Mouse (Mus musculus) gastrocnemius, adult 2 months (tissue): Measurements from ENCODE around the gene Ak1. TPM values are rescaled to one million over a fixed set of nuclear protein-coding genes. Genes with fewer than 3 reads are reported as not detected.

ENCODE experiments used
- DNase-seq: peaks from one replicate; pipeline ENCODE4 v3.0.0; 2022
- H3K27ac ChIP-seq: fragments of 200-600 bp; 2 replicates; pipeline ENCODE4 v1.8.1; 2022; ENCODE audit warnings: mild to moderate bottlenecking
- H3K4me3 ChIP-seq: fragments of 200-600 bp; 2 replicates; pipeline ENCODE4 v1.8.1; 2022; ENCODE audit warnings: mild to moderate bottlenecking, moderate library complexity
- CTCF ChIP-seq: fragments of 200-600 bp; IDR thresholded peaks from 2 replicates; pipeline ENCODE4 v1.8.1; 2022; ENCODE audit warnings: antibody characterized with exemption, mild to moderate bottlenecking, moderate library complexity
- intact Hi-C: fragments of 180-260 bp; cut with DNase I; formaldehyde crosslinking; loops from one replicate; pipeline ENCODE4 v1.15.1; 2025
- long read RNA-seq, 2 experiments: library from polyadenylated mRNA; stranded (forward); transcript quantifications; one replicate each; pipeline ENCODE4 v2.0.0; 2021
- total RNA-seq, 2 experiments: library from RNA; stranded (reverse); gene quantifications; 2 replicates each; pipeline ENCODE4 v1.2.3; 2021

The Ak1 gene
- total RNA-seq: 1,000 to 10,000 TPM; 1,555 to 1,869 TPM
- long read RNA-seq, experiment 1, transcript Ak1-202 (7 exons, 2,063 nt): major isoform, 6,030 of 6,565 reads
- long read RNA-seq, experiment 1, partial matches to known transcripts: 251 of 6,565 reads
- long read RNA-seq, experiment 1, other reads (novel, unspliced or antisense): 284 of 6,565 reads
- long read RNA-seq, experiment 2, transcript Ak1-202 (7 exons, 2,063 nt): major isoform, 6,067 of 6,661 reads
- long read RNA-seq, experiment 2, partial matches to known transcripts: 322 of 6,661 reads
- long read RNA-seq, experiment 2, other reads (novel, unspliced or antisense): 272 of 6,661 reads

DNA sequence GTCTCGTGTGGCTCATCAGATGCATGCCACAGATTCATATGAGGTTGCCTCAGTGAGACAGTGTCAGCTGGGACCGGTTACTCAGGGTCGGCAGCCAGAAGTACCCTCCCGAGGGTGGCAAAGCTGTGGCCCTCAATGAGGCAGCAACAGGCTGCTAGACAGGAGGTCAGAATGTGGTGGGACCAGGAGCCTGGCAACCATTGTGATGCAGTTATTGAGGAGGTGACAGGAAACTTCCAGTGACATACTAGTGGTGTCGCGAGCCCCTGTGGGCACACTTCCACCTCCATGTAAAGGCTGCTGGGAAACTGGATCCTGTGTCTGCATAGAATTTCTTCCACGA, at the start of gene Ak1:
TSS of gene Ak1 (plus strand) at position 242 of the 343 bp plus-strand sequence.
- peak; percentile 17 for DNase-seq
- intact Hi-C loops: no loop called here
- no peak within 1 kb of the TSS for H3K4me3 ChIP-seq
- no peak for TF ChIP-seq CTCF
- H3K27ac ChIP-seq: peak within 1 kb of the TSS; percentile 80

DNA sequence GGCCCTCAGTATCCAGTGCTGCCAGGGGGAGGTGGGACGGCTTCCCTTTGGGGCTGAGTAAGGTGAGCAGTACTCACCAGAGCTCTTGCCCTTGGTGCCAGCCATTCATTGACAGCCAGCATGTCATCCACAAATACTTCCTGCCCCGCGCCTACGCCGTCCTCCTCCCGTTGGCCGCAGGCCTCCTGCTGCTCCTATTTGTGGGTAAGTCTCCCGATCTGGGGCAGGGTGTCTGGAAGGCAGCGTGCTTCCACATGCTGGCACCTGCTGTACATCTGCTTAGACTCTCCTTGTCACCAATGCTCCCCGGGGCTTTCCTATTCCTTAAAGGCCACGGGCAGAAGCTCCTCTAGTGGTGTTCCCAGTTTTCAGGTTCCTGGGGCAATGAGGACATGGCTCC, 49.4 kb upstream of the Ak1 start:
- TF ChIP-seq CTCF: no peak
- Histone ChIP-seq H3K27ac (no peak overlapping the region), H3K4me3 (no peak overlapping the region)
- intact Hi-C loops: loop anchor here (5.0 kb wide), 1 partner anchor 35 kb away; no protein-coding TSS in a partner anchor
- DNase-seq: no peak

DNA sequence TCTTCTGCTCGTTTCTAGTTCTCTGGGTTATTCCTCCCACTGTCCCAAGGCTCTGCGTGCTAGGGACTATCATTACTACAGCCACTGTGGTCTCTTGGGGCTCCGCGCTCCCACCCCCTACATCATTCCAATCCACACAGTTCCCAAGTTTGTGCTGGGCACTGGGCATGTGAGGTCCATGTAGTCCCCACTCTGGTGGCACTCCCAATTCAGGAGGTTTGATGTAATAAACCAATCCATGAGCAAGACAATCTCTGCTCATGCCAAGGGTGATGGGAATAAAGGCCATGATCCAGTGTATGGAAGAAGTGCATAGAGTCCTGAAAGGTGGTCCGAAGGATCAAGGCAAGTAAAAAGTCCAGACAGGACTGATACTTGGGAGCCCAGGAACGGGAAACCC, 47.1 kb upstream of the Ak1 start, which contains the start of gene Pip5kl1:
TSS of gene Pip5kl1 (plus strand) at position 301 of the 400 bp plus-strand sequence.
- intact Hi-C loops: loop anchor here (2.0 to 5.0 kb wide), 2 partner anchors 33 to 118 kb away; no protein-coding TSS in a partner anchor
- peak within 1 kb of the TSS; percentile 17 for H3K4me3 ChIP-seq
- no peak for TF ChIP-seq CTCF
- H3K27ac ChIP-seq: no peak within 1 kb of the TSS
- DNase-seq: no peak

DNA sequence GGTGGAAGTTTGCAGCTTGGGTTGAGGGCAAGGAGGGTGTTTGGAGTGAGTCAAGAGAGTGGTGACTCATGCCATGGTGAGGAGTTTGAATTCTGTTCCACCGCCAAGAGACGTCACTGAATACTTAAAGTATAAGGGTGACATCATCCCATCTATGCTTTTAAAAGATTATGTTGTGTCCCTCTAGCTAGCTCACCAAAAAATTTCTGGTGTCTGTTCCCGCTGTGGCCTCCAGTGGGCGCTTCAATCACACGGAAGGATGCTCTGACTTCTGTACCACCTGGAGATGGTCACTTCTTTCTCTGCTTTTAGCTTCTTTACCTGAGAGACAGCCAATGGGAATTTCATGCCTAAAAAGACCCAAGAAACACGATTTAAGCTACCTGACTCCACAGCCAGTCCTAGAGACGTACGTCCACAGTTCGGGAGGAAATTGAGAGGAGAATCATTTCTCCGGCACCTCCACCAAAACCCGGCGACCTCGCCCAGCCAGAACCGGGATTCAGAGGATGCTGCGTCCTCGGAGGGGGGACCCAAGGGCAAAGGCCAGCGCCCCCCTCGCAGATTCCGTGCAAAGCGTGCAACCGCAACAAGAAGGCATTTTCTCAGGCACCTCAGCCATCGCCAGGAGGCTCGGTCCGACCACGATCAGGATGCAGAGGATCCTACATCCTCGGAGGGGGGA, 46.5 kb upstream of the Ak1 start:
- intact Hi-C loops: loop anchor here (2.0 to 5.0 kb wide), 2 partner anchors 32 to 118 kb away; no protein-coding TSS in a partner anchor
- Histone ChIP-seq H3K27ac (no peak overlapping the region), H3K4me3 (peak overlapping the region; percentile 17)
- TF ChIP-seq CTCF: peak; percentile 80
- no peak for DNase-seq

DNA sequence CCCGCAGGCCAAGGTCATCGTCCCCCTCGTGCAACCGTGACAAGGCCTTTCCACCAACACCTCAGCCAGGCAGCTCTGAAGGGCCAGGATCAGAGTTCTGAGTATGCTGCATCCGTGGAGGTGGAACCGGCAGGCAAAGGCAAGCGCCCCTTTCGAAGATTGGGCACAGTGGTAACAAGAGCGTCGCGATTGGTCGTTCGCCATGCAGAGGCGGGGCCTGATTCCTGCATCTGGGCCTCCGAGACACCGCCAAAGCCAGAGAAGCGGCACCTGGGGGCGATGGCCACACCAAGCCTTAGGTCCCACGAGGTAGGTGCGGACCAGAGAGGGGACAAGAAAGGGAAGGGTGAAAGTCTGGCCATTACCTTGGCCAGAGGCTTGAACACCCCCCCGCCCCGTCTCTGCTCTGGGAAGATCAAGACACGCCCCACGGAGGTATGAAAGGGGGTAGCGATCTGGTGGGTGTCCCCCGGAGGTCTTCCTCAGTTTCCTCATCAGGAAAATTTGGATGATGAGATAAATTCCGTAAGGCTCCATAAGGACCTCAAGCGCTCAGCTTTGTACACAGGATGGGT, 45.9 kb upstream of the Ak1 start, which contains the start of gene 9430097D07Rik:
TSS of gene 9430097D07Rik (minus strand) at position 99 of the 575 bp plus-strand sequence.
- DNase-seq: no peak
- Histone ChIP-seq H3K4me3 (peak within 1 kb of the TSS; percentile 17), H3K27ac (no peak within 1 kb of the TSS)
- intact Hi-C loops: loop anchor here (2.0 kb wide), 1 partner anchor 117 kb away; no protein-coding TSS in a partner anchor
- TF ChIP-seq CTCF: no peak

DNA sequence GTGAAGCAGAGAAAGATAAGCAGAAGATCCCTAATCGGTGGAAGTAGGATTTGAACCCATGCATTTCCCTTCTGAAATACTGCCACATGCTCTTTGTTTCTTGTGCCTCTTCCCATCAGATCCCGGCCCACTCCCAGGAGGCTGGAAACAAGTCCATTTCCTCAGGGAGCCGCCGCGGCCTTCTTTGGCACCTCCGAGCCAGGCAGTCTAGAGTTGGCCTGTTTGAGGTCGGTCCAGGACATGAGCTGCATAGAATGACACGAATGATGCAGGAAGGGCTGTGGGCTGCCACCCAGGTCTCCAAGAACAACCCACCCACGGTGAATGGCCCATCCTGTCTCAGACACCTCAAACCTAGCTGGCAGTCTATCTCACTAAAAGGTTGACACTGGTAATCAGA, 45.0 kb upstream of the Ak1 start:
- H3K27ac ChIP-seq: no peak overlapping the region
- H3K4me3 ChIP-seq: no peak overlapping the region
- intact Hi-C loops: no loop called here
- DNase-seq: no peak
- no peak for TF ChIP-seq CTCF

DNA sequence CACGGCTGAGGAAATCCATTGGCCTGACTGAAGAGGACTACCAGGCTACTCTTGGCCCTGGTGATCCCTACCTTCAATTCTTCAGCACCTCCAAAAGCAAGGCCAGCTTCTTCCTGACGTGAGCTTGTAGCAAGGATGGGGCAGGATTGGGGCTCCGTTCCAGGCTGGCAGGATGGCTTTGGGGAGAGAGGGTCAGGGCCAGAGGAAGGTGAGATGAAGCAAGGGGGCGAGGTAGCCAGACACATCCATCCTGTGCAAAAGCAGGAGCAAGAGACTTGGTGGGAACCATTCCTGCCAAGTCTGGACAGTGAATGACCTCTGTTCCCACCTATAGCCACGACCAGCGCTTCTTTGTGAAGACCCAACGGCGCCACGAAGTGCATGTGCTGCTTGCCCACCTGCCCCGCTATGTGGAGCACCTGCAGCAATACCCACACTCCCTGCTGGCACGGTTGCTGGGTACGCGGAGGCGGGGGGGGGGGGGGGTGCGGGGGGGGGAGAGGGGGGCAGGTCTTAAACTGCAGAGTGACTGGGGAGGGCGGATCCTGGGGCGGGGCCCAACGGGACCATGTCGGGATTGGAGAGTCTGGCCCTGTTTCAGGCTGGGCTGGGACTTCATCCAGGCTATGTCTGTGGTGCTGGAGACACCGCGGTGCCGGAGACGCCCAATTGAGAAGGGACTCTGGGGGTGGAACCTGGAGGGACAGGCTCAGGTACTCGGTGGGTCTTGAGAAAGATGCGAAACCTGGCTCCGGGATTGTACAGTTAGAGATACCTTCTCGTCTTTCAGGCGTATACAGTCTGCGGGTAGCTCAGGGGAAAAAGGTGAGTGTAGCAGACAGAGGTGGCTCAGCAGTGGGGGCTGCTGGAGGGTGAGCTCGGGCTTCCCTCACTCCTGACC, 43.2 kb upstream of the Ak1 start:
- intact Hi-C loops: no loop called here
- Histone ChIP-seq H3K4me3 (no peak overlapping the region), H3K27ac (no peak overlapping the region)
- TF ChIP-seq CTCF: no peak
- DNase-seq: peak; percentile 66

DNA sequence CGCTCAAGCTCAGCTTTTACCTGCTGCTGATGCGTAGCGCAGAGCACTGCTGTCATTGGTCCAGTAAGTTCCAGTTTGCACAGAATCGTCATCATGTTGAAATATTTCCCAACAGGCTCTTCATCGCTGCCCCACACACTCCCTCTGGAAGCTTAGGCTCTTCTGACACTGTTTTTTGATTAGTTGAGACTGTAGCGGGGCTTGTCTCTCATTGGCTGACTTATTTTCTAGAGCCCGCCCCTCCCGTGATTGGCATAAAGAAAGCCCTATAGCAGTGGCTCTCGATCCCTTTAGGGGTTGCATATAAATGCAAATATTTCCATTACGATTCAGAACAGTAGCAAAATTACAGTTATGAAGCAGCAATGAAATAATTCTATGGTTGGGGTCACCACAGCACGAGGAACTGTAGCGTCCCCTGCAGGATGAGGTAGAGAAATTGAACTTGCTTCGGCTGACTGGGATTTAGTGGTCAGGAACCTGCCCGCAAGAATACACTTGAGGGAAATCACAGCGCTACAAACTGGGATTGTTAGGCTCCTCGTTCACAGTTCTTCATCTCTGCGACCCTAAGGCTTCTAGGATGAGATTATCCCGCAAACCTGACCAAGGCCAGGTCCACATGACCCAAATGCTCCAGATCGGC, 40.0 kb upstream of the Ak1 start:
- intact Hi-C loops: no loop called here
- no peak overlapping the region for H3K27ac ChIP-seq
- H3K4me3 ChIP-seq: 0 out of 2 replicates have a peak overlapping the region, but pooled peaks have one; percentile 11
- DNase-seq: no peak
- peak; percentile 18; the same call in 1 of the 2 replicates for TF ChIP-seq CTCF

DNA sequence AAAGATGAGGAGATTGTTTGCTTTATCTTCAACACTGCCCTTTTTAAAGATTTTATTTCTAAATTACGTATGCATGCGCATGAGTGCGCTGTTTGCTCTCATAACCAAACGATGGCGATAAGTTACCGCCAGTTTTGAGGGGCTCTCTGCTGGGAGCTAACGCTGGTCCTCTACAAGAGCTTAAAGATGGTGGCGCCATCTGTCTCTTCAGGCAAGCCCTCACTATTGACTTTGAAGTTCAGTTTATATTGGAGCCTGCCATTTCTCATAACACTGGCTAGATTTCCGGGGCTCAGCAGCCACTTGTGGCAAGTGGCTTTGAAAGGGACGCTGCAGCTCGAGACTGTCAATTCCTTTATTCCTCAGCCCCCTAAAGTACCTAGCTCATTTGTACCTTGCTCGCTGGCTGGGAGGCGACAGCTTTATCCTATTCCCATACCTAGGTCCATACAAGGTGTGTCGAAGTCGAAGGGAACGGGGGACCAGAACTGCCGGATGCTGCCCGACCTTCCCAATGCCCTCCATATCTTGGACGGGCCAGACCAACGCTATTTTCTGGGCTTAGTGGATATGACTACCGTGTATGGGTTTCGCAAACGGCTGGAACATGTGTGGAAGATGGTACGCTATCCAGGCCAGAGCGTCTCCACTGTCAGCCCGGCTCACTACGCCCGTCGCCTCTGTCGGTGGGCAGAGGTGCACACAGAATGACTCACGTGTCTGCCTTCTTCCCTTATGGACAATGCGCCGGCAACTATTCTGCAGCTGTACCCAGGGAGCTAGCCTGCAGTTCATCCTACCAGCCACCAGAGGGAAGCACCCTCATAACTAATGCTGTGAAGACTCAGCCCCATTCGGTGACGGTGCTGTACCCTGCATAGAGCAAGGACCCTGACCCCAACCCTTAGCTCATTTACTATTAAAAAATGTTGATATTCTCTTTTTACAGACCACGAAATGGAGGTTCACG, 38.4 kb upstream of the Ak1 start:
- Histone ChIP-seq H3K27ac (no peak overlapping the region), H3K4me3 (peak overlapping the region; percentile 51)
- TF ChIP-seq CTCF: no peak
- DNase-seq: peak; percentile 78
- intact Hi-C loops: loop anchor here (1.0 kb wide), 1 partner anchor 20 kb away; no protein-coding TSS in a partner anchor

DNA sequence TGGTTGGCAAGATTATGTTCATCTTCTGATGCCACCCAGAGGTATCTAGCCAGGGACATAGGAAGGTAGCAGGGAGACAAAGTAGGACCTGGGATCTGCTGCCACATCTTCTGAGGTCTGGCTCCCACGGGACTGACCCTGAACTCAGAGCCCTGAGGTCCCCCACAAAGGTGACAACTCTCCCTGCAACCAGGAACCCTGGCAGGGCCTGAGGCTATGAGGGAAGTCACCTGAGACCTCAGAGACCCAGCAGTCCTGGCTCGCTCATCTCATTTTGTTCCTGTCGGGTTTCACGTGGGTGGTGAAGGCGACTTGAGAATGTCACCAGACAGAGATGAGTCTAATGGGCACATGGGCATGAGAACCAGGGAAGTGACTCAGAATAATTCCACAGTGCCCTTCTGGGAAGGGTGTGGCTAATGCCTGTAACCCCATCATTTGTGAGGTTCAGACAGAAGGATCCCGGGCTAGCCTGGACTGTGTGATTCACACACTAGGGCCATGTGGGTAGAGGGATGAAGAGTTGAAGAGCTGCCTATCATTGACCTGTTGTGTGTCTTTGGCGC, 36.3 kb upstream of the Ak1 start:
- no peak overlapping the region for H3K4me3 ChIP-seq
- DNase-seq: no peak
- intact Hi-C loops: no loop called here
- H3K27ac ChIP-seq: no peak overlapping the region
- TF ChIP-seq CTCF: no peak
